Mouse (Mus musculus) liver, adult 2 months (tissue): ENCODE measurements around the gene Grifin. TPM values are rescaled to one million over a fixed set of nuclear protein-coding genes. Genes with fewer than 3 reads are reported as not detected.

Experiments used
- DNase-seq: peaks from one replicate; pipeline ENCODE4 v3.0.0-alpha.2; 2011; ENCODE audit warnings: low read depth, low spot score; ENCODE audit errors: extremely low read depth
- H3K27ac ChIP-seq: fragments of 200-500 bp; replicated peaks from 2 replicates; pipeline ENCODE4 v1.5.1; 2012; ENCODE audit warnings: low read depth, mild to moderate bottlenecking, control low read depth, inconsistent platforms, low read length; ENCODE audit not compliant: insufficient read depth
- H3K27me3 ChIP-seq: fragments of 200-500 bp; 2 replicates; pipeline ENCODE4 v1.6.1; 2012; ENCODE audit warnings: mild to moderate bottlenecking, moderate library complexity, low read length, inconsistent platforms; ENCODE audit not compliant: control insufficient read depth, insufficient read depth
- H3K36me3 ChIP-seq: fragments of 200-500 bp; 2 replicates; pipeline ENCODE4 v1.6.1; 2012; ENCODE audit warnings: low read length, inconsistent platforms; ENCODE audit not compliant: control insufficient read depth, insufficient read depth
- H3K4me1 ChIP-seq: fragments of 200-500 bp; 2 replicates; pipeline ENCODE4 v1.6.1; 2011; ENCODE audit warnings: low read length; ENCODE audit not compliant: control insufficient read depth, insufficient read depth
- H3K4me3 ChIP-seq: fragments of 200-500 bp; 2 replicates; pipeline ENCODE4 v1.5.1; 2011; ENCODE audit warnings: low read depth, mild to moderate bottlenecking, control low read depth, low read length, moderate library complexity; ENCODE audit not compliant: insufficient read depth
- H3K79me2 ChIP-seq: fragments of 200-500 bp; 2 replicates; pipeline ENCODE4 v1.6.1; 2012; ENCODE audit warnings: inconsistent platforms, mild to moderate bottlenecking, low read length, moderate library complexity; ENCODE audit not compliant: control insufficient read depth, insufficient read depth
- H3K9ac ChIP-seq: fragments of 200-500 bp; 2 replicates; pipeline ENCODE4 v1.6.1; 2012; ENCODE audit warnings: low read depth, mild to moderate bottlenecking, control low read depth, inconsistent platforms, low read length
- CTCF ChIP-seq: fragments of 200-500 bp; IDR thresholded peaks from 2 replicates; pipeline ENCODE4 v1.5.1; 2011; ENCODE audit warnings: low read depth, low read length, control low read depth
- POLR2A ChIP-seq: fragments of 200-500 bp; IDR thresholded peaks from 2 replicates; pipeline ENCODE4 v1.6.1; 2011; ENCODE audit warnings: low read length, control low read depth; ENCODE audit not compliant: insufficient read depth; ENCODE audit errors: extremely low read depth
- WGBS: fragments of 180-500 bp; shearing (Covaris S2); methylation state at CpG from one replicate; pipeline ENCODE4 v1.1.7; 2018; 5-methylcytosine and 5-hydroxymethylcytosine counted together
- polyA plus RNA-seq: library from polyadenylated mRNA; depleted of rRNA; stranded (reverse); fragments of >200 nt; gene quantifications from 2 replicates; pipeline ENCODE4 v1.2.3, GENCODE M21; 2012; rRNA removed
- total RNA-seq: library from RNA; depleted of rRNA; stranded (reverse); fragments of >200 nt; gene quantifications from 2 replicates; pipeline ENCODE4 v1.2.3, GENCODE M21; 2014; rRNA removed

Gene Grifin
- total RNA-seq (not detected in 2 replicates), polyA plus RNA-seq (not detected in 2 replicates)

GRCm38 (mm10) chr5:140564896-140565295 is at the start of gene Grifin:
Grifin (minus strand) TSS chr5:140565071.
- DNase-seq = no peak
- Histone ChIP-seq H3K27ac (no peak within 1 kb of the TSS), H3K4me3 (no peak within 1 kb of the TSS), H3K27me3 (no peaks in the 10 kb centered on the region), H3K9ac (no peak within 1 kb of the TSS), H3K36me3 (no peaks in the 10 kb centered on the region), H3K4me1 (no peaks in the 10 kb centered on the region), H3K79me2 (no peaks in the 10 kb centered on the region)
- no peak for TF ChIP-seq CTCF
- no peak for TF ChIP-seq POLR2A
- WGBS = 92% methylated on average over 4 of the region's 4 CpGs

- Histone ChIP-seq H3K9ac (no peak overlapping the region), H3K79me2 (no peaks in the 10 kb centered on the region), H3K36me3 (no peaks in the 10 kb centered on the region), H3K4me3 (no peak overlapping the region), H3K27ac (no peak overlapping the region), H3K27me3 (no peaks in the 10 kb centered on the region), H3K4me1 (no peaks in the 10 kb centered on the region; the same call in 1 of the 2 replicates)
- DNase-seq = no peak
- no peak for TF ChIP-seq CTCF
- no peak for TF ChIP-seq POLR2A
- WGBS = 92% methylated on average over 10 of the region's 10 CpGs
Measured at GRCm38 (mm10) chr5:140614141-140614540, 49.3 kb upstream of the Grifin start.

GRCm38 (mm10) chr5:140612191-140612590 is 47.3 kb upstream of the Grifin start:
- Histone ChIP-seq H3K9ac (no peak overlapping the region), H3K27me3 (no peaks in the 10 kb centered on the region), H3K36me3 (no peaks in the 10 kb centered on the region), H3K79me2 (no peaks in the 10 kb centered on the region), H3K4me3 (no peak overlapping the region), H3K27ac (no peak overlapping the region), H3K4me1 (no peaks in the 10 kb centered on the region; the same call in 1 of the 2 replicates)
- no peak for DNase-seq
- TF ChIP-seq POLR2A (no peak), CTCF (no peak)
- WGBS = 47% methylated on average over 18 of the region's 18 CpGs

GRCm38 (mm10) chr5:140611611-140612185 is 46.8 kb upstream of the Grifin start:
- TF ChIP-seq POLR2A = no peak
- no peak for TF ChIP-seq CTCF
- 17% methylated on average over 15 of the region's 15 CpGs for WGBS

GRCm38 (mm10) chr5:140611021-140611583 is 46.2 kb upstream of the Grifin start:
- Histone ChIP-seq H3K9ac (peak overlapping the region; percentile 5; the same call in 1 of the 2 replicates), H3K27me3 (0 out of 2 replicates have a peak, but pooled peaks cover 3% of the 10 kb centered on the region), H3K4me3 (peak overlapping the region; percentile 53; the same call in 1 of the 2 replicates), H3K36me3 (no peaks in the 10 kb centered on the region), H3K27ac (peak overlapping the region; percentile 40), H3K79me2 (no peaks in the 10 kb centered on the region), H3K4me1 (no peaks in the 10 kb centered on the region)
- TF ChIP-seq CTCF (no peak), POLR2A (no peak)
- 4% methylated on average over 21 of the region's 21 CpGs for WGBS
- DNase-seq = no peak

More at GRCm38 (mm10) chr5:140611611-140612185, 46.8 kb upstream of the Grifin start:
- Histone ChIP-seq H3K4me3 (peak overlapping the region; percentile 53; the same call in 1 of the 2 replicates), H3K79me2 (no peaks in the 10 kb centered on the region), H3K4me1 (no peaks in the 10 kb centered on the region), H3K36me3 (no peaks in the 10 kb centered on the region), H3K9ac (no peak overlapping the region), H3K27ac (no peak overlapping the region), H3K27me3 (no peaks in the 10 kb centered on the region)
- DNase-seq = no peak

GRCm38 (mm10) chr5:140610273-140611011 is 45.6 kb upstream of the Grifin start:
- no peaks in the 10 kb centered on the region for H3K36me3 ChIP-seq
- H3K27me3 ChIP-seq = 0 out of 2 replicates have a peak, but pooled peaks cover 3% of the 10 kb centered on the region
- no peaks in the 10 kb centered on the region for H3K4me1 ChIP-seq
- TF ChIP-seq CTCF (no peak), POLR2A (no peak)
- WGBS = 6% methylated on average over 30 of the region's 30 CpGs
- H3K4me3 ChIP-seq = peak overlapping the region; percentile 53
- no peak for DNase-seq
- H3K27ac ChIP-seq = peak overlapping the region; percentile 40
- H3K79me2 ChIP-seq = no peaks in the 10 kb centered on the region
- peak overlapping the region; percentile 36 for H3K9ac ChIP-seq
